Mouse (Mus musculus): ENCODE measurements at regions not wholly inside any gene's neighbourhood (a gene's known extent, or its start where the extent isn't known, plus 50 kb on each side); places are given as distances from the start of the nearest gene placed in this dataset.

DNA sequence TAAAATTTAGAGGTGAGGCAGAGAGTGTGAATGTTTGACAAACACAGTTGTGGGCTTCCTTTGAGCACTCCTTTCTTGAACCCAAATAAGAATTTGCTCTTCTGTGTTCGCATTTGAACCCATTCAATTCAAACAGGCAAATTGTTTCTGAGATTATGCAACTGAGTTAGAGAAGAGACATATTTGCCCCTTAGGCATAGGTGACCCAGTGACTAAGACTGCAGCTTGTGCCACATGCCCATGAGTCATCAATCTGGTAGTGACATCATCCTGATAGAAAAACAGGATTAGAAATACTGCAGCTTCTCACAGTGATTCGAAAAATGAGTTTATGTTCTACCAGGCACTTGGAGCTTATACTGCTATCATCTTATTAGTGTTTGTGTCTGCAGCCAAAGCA is 67.2 kb downstream of the Zfp622 start:
- DNase-seq (ENCODE audit: low spot score in 2 of 2) = no peak

DNA sequence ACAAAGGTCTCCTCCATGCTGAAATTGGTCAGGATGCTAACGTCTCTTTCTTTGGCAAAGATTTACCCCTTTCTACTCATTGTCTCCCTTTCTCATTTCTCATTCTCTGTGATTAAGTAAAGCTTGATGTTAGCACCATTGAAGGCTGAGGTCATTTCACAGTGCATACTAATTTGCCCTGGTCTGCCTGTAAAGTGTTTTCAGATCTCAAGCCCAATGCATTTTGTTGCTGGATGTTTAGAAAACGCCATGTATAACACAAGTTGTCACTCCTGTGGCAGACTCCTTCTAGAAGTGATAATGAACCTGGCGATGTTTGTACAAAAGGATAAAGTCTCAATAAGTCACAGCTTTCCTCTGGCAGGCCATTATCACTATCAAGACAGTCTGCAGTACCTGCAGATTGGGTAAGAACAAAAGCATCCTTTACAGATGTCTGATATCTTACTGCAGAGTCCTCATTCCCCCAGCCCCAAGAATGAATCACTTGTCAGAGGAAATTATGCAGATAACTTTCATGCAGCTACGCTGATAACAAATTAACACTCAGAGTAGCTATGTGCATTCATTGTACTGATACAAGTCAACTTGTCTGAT is 68.7 kb downstream of the Zfp622 start:
- DNase-seq (ENCODE audit: low spot score in 2 of 2) = no peak

DNA sequence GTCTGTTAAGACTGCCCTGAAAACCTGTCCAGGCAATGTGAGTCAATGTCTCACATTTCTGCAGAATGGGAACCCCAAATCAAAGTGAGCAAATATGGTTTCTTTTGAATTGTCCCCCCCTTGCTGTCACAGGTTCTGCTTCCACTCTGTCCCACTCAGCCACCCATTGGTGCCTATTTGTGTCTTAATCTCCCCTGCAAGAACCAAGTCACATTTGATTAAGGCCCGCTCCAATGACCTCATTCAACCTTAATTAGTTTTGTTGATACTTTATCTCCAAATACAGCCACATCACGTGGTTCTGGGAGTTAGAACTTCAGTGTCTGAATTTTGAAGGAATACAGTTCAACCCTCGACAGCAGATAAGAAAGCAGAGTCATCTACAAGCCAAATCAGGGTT is 73.9 kb downstream of the Zfp622 start:
- no peak for DNase-seq (ENCODE audit: low spot score in 2 of 2)

DNA sequence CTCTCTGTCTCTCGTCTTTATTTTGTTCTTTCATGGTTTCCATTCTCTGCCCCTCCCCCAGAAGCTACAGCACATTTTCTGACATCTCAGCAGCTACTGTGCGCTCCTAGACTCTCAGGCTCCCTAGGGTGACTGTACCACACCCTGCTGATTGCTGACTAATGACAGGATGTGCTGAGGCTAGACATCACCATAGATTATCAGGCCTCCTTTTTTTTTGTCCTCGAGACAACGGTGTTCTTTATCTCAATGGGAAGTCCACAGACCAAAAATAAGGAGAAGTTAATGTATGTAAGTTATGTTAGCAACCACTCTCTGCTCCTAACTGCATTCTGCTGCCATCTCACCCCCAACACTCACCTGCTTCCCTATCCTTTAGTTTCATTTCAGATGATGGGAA is 116.0 kb downstream of the Zfp622 start:
- no peak for DNase-seq (ENCODE audit: low spot score in 2 of 2)

DNA sequence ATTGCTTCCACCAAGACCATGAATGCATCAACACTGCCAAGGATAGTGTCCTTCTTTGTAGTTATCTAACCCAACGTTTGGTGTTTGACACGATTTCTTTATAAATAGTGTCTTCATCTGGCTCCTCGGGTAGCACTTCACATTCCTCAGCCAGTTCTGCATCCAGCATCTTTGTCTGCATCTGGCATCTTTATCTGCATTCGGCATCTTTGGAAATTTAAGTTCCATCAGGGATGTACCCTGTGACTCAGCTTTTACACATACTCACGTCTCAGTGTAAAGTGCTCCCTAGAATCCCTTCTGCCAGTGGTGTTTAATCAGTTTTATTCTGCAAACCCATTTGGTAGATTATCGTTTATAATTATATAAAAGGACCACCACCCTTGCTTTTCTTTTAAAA is 123.8 kb downstream of the Zfp622 start:
- DNase-seq (ENCODE audit: low spot score in 2 of 2) = peak in 1 of 2 experiments; percentile 6

DNA sequence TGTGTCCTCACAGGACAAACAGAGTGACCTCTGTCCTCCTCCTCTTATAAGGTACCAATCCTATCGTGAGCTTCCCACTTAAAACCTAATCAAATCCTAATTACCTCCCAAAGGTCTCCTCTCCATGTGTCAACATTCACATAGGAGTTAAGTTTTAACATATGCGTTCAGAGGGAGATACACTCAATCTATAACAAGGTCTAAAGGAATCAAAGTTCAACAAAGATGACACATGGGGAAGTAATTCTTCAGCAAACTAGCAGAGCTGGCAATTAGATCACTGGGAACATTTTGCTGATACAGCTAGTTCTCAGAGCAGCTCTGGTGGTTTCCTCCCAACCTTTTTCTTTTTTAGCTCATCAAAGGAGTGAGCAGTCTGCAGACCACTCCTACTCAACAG is 160.0 kb downstream of the Zfp622 start:
- no peak for DNase-seq (ENCODE audit: low spot score in 2 of 2)

DNA sequence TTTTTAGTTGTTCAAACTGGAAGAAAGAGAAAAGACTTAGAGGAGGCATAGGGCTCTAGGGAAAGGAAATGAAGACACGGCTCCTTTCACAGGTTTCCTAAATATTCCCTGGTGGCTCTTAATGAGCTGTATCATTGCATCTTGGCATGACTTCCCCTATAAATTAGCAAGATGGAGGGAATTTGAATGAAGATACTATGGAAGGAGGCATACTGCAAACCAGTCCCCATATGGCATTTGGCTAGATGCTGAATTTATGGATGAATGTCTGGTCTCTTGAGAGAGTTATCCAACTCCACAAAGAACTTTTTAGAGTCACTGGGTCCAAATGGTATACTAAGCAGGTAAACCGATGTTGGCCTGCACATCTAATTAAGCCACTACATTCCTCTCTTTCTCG is 150.3 kb upstream of the March11 start:
- no peak for DNase-seq (ENCODE audit: low spot score in 2 of 2)

DNA sequence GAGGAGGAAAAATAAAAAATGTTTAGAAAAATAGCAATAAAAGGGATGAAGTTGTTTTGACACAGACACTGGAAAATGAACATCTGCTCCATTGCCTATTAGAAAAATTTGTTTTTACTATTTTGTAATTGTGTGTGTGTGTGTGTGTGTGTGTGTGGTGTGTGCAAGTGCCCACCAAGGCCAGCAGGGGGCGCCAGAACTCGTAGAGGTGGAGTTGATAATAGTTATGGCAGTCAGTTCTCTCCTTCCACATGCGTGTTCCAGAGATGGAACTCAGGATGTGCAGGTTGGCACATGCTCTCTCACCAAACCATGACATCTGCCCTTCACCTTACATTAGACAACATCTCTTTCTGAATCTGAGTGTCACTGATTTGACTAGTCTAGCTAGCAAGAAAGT is 123.9 kb upstream of the March11 start:
- no peak for DNase-seq (ENCODE audit: low spot score in 2 of 2)

DNA sequence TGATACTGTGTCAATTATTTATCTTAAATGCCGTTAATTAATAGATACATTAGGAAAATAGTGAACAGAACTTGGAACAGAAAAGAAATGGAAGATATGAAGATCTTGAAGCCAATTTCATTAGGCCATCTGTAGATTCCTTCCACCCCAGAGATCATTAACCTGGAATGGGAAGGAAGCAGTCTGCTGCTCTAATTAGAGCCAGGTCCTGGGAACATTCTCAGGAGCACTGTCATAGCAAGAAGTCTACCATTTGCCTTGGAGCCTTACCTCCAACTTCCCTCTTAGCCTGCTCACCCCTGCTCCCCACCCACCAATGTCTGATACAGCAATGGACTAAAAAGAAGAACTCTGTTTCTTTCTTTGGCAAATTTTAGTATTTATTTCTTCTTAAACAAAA is 113.3 kb upstream of the March11 start:
- DNase-seq (ENCODE audit: low spot score in 2 of 2) = no peak

DNA sequence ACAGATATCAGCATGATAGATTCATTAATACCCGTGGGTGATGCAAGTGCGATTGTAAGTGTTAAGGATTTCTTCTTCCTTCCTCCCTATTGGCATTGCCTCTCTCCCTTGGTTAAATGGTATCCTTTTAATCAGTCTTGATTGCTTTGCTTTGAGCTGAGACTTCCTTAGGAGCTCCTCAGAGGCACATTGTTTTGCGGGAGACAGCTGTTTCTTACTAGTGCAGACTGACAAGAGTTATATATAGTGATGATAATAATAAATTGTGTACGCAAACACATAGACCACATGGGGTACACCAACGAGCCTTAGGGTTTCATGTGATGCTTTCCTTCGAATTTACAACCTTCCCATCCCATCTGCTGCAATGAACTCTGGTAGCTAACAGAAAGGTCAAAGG is 102.0 kb upstream of the March11 start:
- no peak for DNase-seq (ENCODE audit: low spot score in 2 of 2)

DNA sequence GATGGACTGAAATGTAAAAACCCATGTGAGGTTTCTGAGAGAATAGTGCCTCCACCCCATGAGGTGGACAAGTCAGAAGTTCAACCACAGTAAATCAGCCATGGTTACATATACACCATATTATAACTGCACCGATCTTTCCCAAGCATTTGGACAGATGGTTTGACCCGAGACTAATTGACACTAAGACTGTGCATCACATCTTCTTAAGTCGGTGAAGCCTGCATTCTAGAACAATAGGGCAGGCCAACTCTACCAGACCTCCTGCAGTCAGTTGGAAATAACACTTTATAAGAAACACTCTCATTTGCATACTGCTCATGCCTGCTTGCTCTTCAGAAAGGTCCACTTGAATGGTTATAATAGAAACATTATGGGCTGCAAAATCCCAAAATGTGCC is 88.0 kb upstream of the March11 start:
- no peak for DNase-seq (ENCODE audit: low spot score in 2 of 2)

DNA sequence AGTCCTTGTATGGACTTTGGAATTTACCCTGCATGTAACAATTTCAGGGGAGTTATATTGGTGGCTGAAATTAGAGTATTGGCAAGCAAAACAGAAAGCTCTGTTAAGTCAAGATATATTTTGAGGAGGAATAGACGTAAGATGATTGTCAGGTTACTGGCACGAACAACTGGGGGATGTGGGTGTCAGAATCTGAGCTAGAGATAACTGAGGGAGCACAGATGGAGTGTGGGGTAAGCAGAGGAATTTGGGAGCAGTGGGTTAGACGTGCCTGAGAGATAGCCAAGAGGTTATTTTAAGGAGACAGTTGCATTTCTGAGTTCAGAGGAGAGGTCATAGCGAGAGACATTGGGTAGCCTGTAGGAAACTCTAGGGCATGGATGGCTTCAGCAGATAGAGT is 80.2 kb upstream of the March11 start:
- no peak for DNase-seq (ENCODE audit: low spot score in 2 of 2)
